Comparison of ENCODE assay signal across 16 mouse cellular contexts in the genomic region with DNA sequence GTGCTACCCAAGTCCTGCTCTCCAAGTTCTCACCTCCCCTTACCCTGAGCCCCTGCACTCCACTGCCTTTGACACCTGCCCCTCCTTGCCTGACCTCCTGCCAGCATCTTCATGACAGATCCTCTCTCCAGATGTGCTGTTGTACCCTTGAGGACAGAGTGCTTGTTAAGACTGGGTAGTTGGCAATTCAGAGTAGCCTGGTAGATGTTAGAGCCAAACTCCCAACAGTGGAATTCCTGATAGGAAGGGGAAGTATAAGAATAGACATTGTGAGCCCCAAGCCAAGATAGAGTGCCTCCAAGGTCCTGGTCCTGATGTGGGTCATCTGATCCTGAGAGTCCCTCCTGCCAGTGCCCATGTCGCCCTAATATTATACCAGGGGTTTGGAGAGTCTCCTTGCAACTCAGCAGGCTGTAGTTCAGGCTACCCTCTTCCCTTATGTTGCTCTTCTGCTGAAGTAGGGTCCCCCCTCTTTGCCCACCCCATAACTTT.
DNase-seq lines count a peak whose midpoint lies in the region; ATAC-seq and TF ChIP-seq lines count a peak whose summit lies in the region.
"Had no signal": no experiment of that assay in that cellular context is flagged by ENCODE, and none has a peak within 500 bp of the region (broad histone marks: within the 10 kb centered on the region; RNA-seq: fewer than 3 reads in every experiment).

No protein-coding gene starts in this region.

- H3K27ac ChIP-seq in heart, embryonic 16.5 days (ENCODE audit: low read length) = no peak overlapping the region
- peak overlapping the region; percentile 96 for H3K27ac ChIP-seq in forebrain, embryonic 13.5 days
- peak overlapping the region; percentile 92 for H3K27ac ChIP-seq in forebrain, postnatal 0 days (ENCODE audit: low read depth, low read length)
- peak overlapping the region; percentile 98 for H3K27ac ChIP-seq in midbrain, embryonic 14.5 days (replicated peaks; ENCODE audit: low read depth, low read length)
- no peak overlapping the region for H3K27ac ChIP-seq in liver, postnatal 0 days (ENCODE audit: low read depth)
- H3K27ac ChIP-seq: liver, embryonic 14.5 days had no signal

- H3K9ac ChIP-seq in heart, embryonic 16.5 days (ENCODE audit: low read length) = no peak overlapping the region
- no peak overlapping the region for H3K9ac ChIP-seq in forebrain, embryonic 13.5 days
- H3K9ac ChIP-seq in forebrain, postnatal 0 days = peak overlapping the region; percentile 37; the same call in 1 of the 2 replicates
- no peak overlapping the region for H3K9ac ChIP-seq in midbrain, embryonic 14.5 days (replicated peaks; ENCODE audit: low read length)
- H3K9ac ChIP-seq in liver, postnatal 0 days (replicated peaks) = no peak overlapping the region
- H3K9ac ChIP-seq: limb, embryonic 12.5 days; liver, embryonic 14.5 days had no signal

- TF ChIP-seq CTCF in forebrain, postnatal 0 days (IDR thresholded peaks at IDR 0.05; ENCODE audit: low read depth) = no peak
- no peak for TF ChIP-seq CTCF in liver, postnatal 0 days (IDR thresholded peaks at IDR 0.05; ENCODE audit: low read depth)

- WGBS in heart, embryonic 16.5 days = 34% methylated on average over 1 of the region's 1 CpGs
- 69% methylated on average over 1 of the region's 1 CpGs for WGBS in forebrain, embryonic 13.5 days
- WGBS in forebrain, postnatal 0 days = 59% methylated on average over 1 of the region's 1 CpGs
- 85% methylated on average over 1 of the region's 1 CpGs for WGBS in midbrain, embryonic 14.5 days
- 42% methylated on average over 1 of the region's 1 CpGs for WGBS in liver, postnatal 0 days (ENCODE audit: insufficient replicate concordance)

- no peak overlapping the region for H3K4me2 ChIP-seq in heart, embryonic 16.5 days (ENCODE audit: low read depth, low read length)
- no peak overlapping the region for H3K4me2 ChIP-seq in forebrain, embryonic 13.5 days
- H3K4me2 ChIP-seq in forebrain, postnatal 0 days (ENCODE audit: low read depth) = no peak overlapping the region
- H3K4me2 ChIP-seq in midbrain, embryonic 14.5 days (ENCODE audit: low read length) = no peak overlapping the region
- no peak overlapping the region for H3K4me2 ChIP-seq in liver, postnatal 0 days (ENCODE audit: low read depth, low read length)
- H3K4me2 ChIP-seq: limb, embryonic 12.5 days had no signal

- H3K36me3 ChIP-seq in heart, embryonic 16.5 days (ENCODE audit: control insufficient read depth, insufficient read depth) = no peaks in the 10 kb centered on the region
- peaks cover 7% of the 10 kb centered on the region; the same call in 1 of the 2 replicates for H3K36me3 ChIP-seq in forebrain, embryonic 13.5 days (ENCODE audit: poor library complexity, severe bottlenecking)
- peaks cover 15% of the 10 kb centered on the region for H3K36me3 ChIP-seq in forebrain, postnatal 0 days (ENCODE audit: insufficient read depth)
- H3K36me3 ChIP-seq in midbrain, embryonic 14.5 days (ENCODE audit: control insufficient read depth, insufficient read depth, low read length) = peaks cover 7% of the 10 kb centered on the region; the same call in 1 of the 2 replicates
- no peaks in the 10 kb centered on the region for H3K36me3 ChIP-seq in liver, postnatal 0 days (replicated peaks; ENCODE audit: insufficient read depth, low read length)
- H3K36me3 ChIP-seq: limb, embryonic 12.5 days had no signal

- ATAC-seq in heart, embryonic 16.5 days (replicated peaks; ENCODE audit: extremely low read depth, insufficient read depth, low FRiP score) = peak; percentile 52
- no peak for ATAC-seq in forebrain, embryonic 13.5 days
- ATAC-seq in forebrain, postnatal 0 days = no peak
- ATAC-seq in midbrain, embryonic 14.5 days (ENCODE audit: low FRiP score, low TSS enrichment) = no peak
- ATAC-seq in liver, postnatal 0 days = no peak

- DNase-seq in heart, postnatal 14 days = no peak
- no peak for DNase-seq in forebrain, postnatal 0 days
- no peak for DNase-seq in midbrain, embryonic 14.5 days
- DNase-seq in urinary bladder, postnatal 25 days (ENCODE audit: low spot score) = no peak
- DNase-seq in liver, postnatal 0 days = no peak
- no peak for DNase-seq in lung, postnatal 4 days
- DNase-seq: adrenal gland, adult 8-10 months; cerebellum, adult 11-12 months; kidney, adult 8-10 months; kidney, postnatal 4 days; right cerebral cortex, postnatal 14 days; thymus, postnatal 36 days had no signal

- H3K27me3 ChIP-seq in heart, embryonic 16.5 days (ENCODE audit: control insufficient read depth, insufficient read depth, low read length) = no peaks in the 10 kb centered on the region
- H3K27me3 ChIP-seq in forebrain, embryonic 13.5 days = no peaks in the 10 kb centered on the region
- H3K27me3 ChIP-seq in forebrain, postnatal 0 days (ENCODE audit: insufficient read depth, low read length) = no peaks in the 10 kb centered on the region
- no peaks in the 10 kb centered on the region for H3K27me3 ChIP-seq in midbrain, embryonic 14.5 days (ENCODE audit: control insufficient read depth, insufficient read depth, low read length)
- peaks cover 4% of the 10 kb centered on the region; the same call in 1 of the 2 replicates for H3K27me3 ChIP-seq in liver, postnatal 0 days (ENCODE audit: insufficient read depth, low read length)
- H3K27me3 ChIP-seq: limb, embryonic 12.5 days had no signal

- TF ChIP-seq EP300 in liver, postnatal 0 days (IDR thresholded peaks at IDR 0.05; ENCODE audit: low read depth) = no peak

- intact Hi-C loops in heart, postnatal 14 days (cut with DNase I) = no loop called here

- H3K9me3 ChIP-seq in heart, embryonic 16.5 days (replicated peaks; ENCODE audit: control insufficient read depth, low read length) = no peaks in the 10 kb centered on the region
- no peaks in the 10 kb centered on the region for H3K9me3 ChIP-seq in forebrain, embryonic 13.5 days (replicated peaks)
- H3K9me3 ChIP-seq in forebrain, postnatal 0 days (ENCODE audit: low read length) = no peaks in the 10 kb centered on the region
- H3K9me3 ChIP-seq in midbrain, embryonic 14.5 days (ENCODE audit: control insufficient read depth, low read length) = no peaks in the 10 kb centered on the region
- no peaks in the 10 kb centered on the region for H3K9me3 ChIP-seq in liver, postnatal 0 days (ENCODE audit: low read length)
- H3K9me3 ChIP-seq: limb, embryonic 12.5 days had no signal

- no peaks in the 10 kb centered on the region; the same call in 1 of the 2 replicates for H3K4me1 ChIP-seq in heart, embryonic 16.5 days (ENCODE audit: control insufficient read depth, insufficient read depth, low read length)
- peaks cover 34% of the 10 kb centered on the region for H3K4me1 ChIP-seq in forebrain, embryonic 13.5 days
- peaks cover 17% of the 10 kb centered on the region for H3K4me1 ChIP-seq in forebrain, postnatal 0 days (ENCODE audit: insufficient read depth)
- peaks cover 36% of the 10 kb centered on the region for H3K4me1 ChIP-seq in midbrain, embryonic 14.5 days (ENCODE audit: control insufficient read depth, insufficient read depth, low read length)
- no peaks in the 10 kb centered on the region for H3K4me1 ChIP-seq in liver, postnatal 0 days (ENCODE audit: insufficient read depth)

- no peak overlapping the region for H3K4me3 ChIP-seq in heart, embryonic 16.5 days (ENCODE audit: low read length)
- no peak overlapping the region for H3K4me3 ChIP-seq in forebrain, embryonic 13.5 days
- H3K4me3 ChIP-seq in forebrain, postnatal 0 days (ENCODE audit: low read depth, low read length) = no peak overlapping the region
- H3K4me3 ChIP-seq in midbrain, embryonic 14.5 days (replicated peaks; ENCODE audit: low read depth, low read length) = no peak overlapping the region
- no peak overlapping the region for H3K4me3 ChIP-seq in liver, postnatal 0 days (ENCODE audit: low read depth, low read length)
- H3K4me3 ChIP-seq: limb, embryonic 12.5 days had no signal

Comparison
In these comparisons a context has a peak if more than half of its experiments do, and no peak if none do; other contexts are left out.
1. H3K27ac ChIP-seq: peak in forebrain, embryonic 13.5 days (single experiment), forebrain, postnatal 0 days (single experiment) and midbrain, embryonic 14.5 days (single experiment); none in heart, embryonic 16.5 days (single experiment) and liver, postnatal 0 days (single experiment).